Mouse (Mus musculus): ENCODE results near the gene Ebf4. TPM values are rescaled to one million over a fixed set of nuclear protein-coding genes. Genes with fewer than 3 reads are reported as not detected.

Ebf4 gene
- polyA plus RNA-seq, 1 experiment from 2014 or later: 6.3 TPM

Other genes with a start within 250 kb of the Ebf4 start
- 0.48 and 0.98 TPM in 2 replicates for gene Tgm6, start 182.8 kb upstream of the Ebf4 start, polyA plus RNA-seq (2015; fragmentation: Nextera tagmentation; extraction: Ambion mirVana)
- gene Snrpb, start 115.8 kb upstream of the Ebf4 start, polyA plus RNA-seq (2015; fragmentation: Nextera tagmentation; extraction: Ambion mirVana): 313 and 342 TPM in 2 replicates
- gene Tmc2, start 100.0 kb upstream of the Ebf4 start, polyA plus RNA-seq (2015; fragmentation: Nextera tagmentation; extraction: Ambion mirVana): not detected in 2 replicates
- 237 and 244 TPM in 2 replicates for gene Nop56, start 20.7 kb upstream of the Ebf4 start, polyA plus RNA-seq (2015; fragmentation: Nextera tagmentation; extraction: Ambion mirVana)
- 184 and 188 TPM in 2 replicates for gene Idh3b, start 10.6 kb upstream of the Ebf4 start, polyA plus RNA-seq (2015; fragmentation: Nextera tagmentation; extraction: Ambion mirVana)
- gene Cpxm1, start 102.4 kb downstream of the Ebf4 start, polyA plus RNA-seq (2015; fragmentation: Nextera tagmentation; extraction: Ambion mirVana): 21.2 and 27.5 TPM in 2 replicates
- 0.28 and 0.29 TPM in 2 replicates for gene Gm28372, start 110.1 kb downstream of the Ebf4 start, polyA plus RNA-seq (2015; fragmentation: Nextera tagmentation; extraction: Ambion mirVana)
- 0.69 TPM in 1 of 2 replicates, not detected in the other for gene 1700020A23Rik, start 110.1 kb downstream of the Ebf4 start, polyA plus RNA-seq (2015; fragmentation: Nextera tagmentation; extraction: Ambion mirVana)
- gene Tmem239, start 111.3 kb downstream of the Ebf4 start, polyA plus RNA-seq (2015; fragmentation: Nextera tagmentation; extraction: Ambion mirVana): 0.22 TPM in 1 of 2 replicates, not detected in the other
- gene Vps16, start 129.2 kb downstream of the Ebf4 start, polyA plus RNA-seq (2015; fragmentation: Nextera tagmentation; extraction: Ambion mirVana): 108 and 111 TPM in 2 replicates
- gene Pced1a, start 129.5 kb downstream of the Ebf4 start, polyA plus RNA-seq (2015; fragmentation: Nextera tagmentation; extraction: Ambion mirVana): 13.4 and 16.1 TPM in 2 replicates
- gene Ptpra, start 155.1 kb downstream of the Ebf4 start, polyA plus RNA-seq (2015; fragmentation: Nextera tagmentation; extraction: Ambion mirVana): 136 and 142 TPM in 2 replicates